Mouse (Mus musculus): ENCODE results near the gene Chpf. TPM values are rescaled to one million over a fixed set of nuclear protein-coding genes. Genes with fewer than 3 reads are reported as not detected.

Chpf gene
- total RNA-seq, 2 experiments from 2014 or later, result 1.2 to 3.1 TPM

- ATAC-seq (replicated peaks; ENCODE audit: low FRiP score, low TSS enrichment, poor library complexity, severe bottlenecking), result peak; percentile 61
Measured at GRCm38 (mm10) chr1:75467215-75467927, 11.7 kb downstream of the Chpf start.

- peak; percentile 81 for ATAC-seq (replicated peaks; ENCODE audit: low FRiP score, low TSS enrichment, poor library complexity, severe bottlenecking)
Measured at GRCm38 (mm10) chr1:75463652-75464204, 15.4 kb downstream of the Chpf start.

GRCm38 (mm10) chr1:75462636-75463035 is 16.5 kb downstream of the Chpf start:
- ATAC-seq (replicated peaks; ENCODE audit: low FRiP score, low TSS enrichment, poor library complexity, severe bottlenecking), result peak; percentile 60

- ATAC-seq (replicated peaks; ENCODE audit: low FRiP score, low TSS enrichment, poor library complexity, severe bottlenecking), result no peak
Measured at GRCm38 (mm10) chr1:75460297-75460696, 18.8 kb downstream of the Chpf start.

GRCm38 (mm10) chr1:75458789-75459684 is 20.1 kb downstream of the Chpf start:
- no peak for ATAC-seq (replicated peaks; ENCODE audit: low FRiP score, low TSS enrichment, poor library complexity, severe bottlenecking)

- 0 out of 2 replicates have a peak, but pooled peaks have one; percentile 26 for ATAC-seq (replicated peaks; ENCODE audit: low FRiP score, low TSS enrichment, poor library complexity, severe bottlenecking)
Measured at GRCm38 (mm10) chr1:75458025-75458788, 20.9 kb downstream of the Chpf start.

- ATAC-seq (replicated peaks; ENCODE audit: low FRiP score, low TSS enrichment, poor library complexity, severe bottlenecking), result no peak
Measured at GRCm38 (mm10) chr1:75457710-75458024, 21.4 kb downstream of the Chpf start.

GRCm38 (mm10) chr1:75456746-75457564 is 22.2 kb downstream of the Chpf start:
- 0 out of 2 replicates have a peak, but pooled peaks have one; percentile 22 for ATAC-seq (replicated peaks; ENCODE audit: low FRiP score, low TSS enrichment, poor library complexity, severe bottlenecking)

GRCm38 (mm10) chr1:75455948-75456347 is 23.2 kb downstream of the Chpf start:
- no peak for ATAC-seq (replicated peaks; ENCODE audit: low FRiP score, low TSS enrichment, poor library complexity, severe bottlenecking)

GRCm38 (mm10) chr1:75455433-75455832 is 23.7 kb downstream of the Chpf start:
- no peak for ATAC-seq (replicated peaks; ENCODE audit: low FRiP score, low TSS enrichment, poor library complexity, severe bottlenecking)

GRCm38 (mm10) chr1:75451900-75452299 is 27.2 kb downstream of the Chpf start:
- no peak for ATAC-seq (replicated peaks; ENCODE audit: low FRiP score, low TSS enrichment, poor library complexity, severe bottlenecking)

GRCm38 (mm10) chr1:75450314-75451005 is 28.6 kb downstream of the Chpf start, which contains the start of gene Asic4:
Gene Asic4 (plus strand): TSS chr1:75450436.
- ATAC-seq (replicated peaks; ENCODE audit: low FRiP score, low TSS enrichment, poor library complexity, severe bottlenecking), result peak; percentile 80

GRCm38 (mm10) chr1:75449377-75450135 is 29.6 kb downstream of the Chpf start:
- ATAC-seq (replicated peaks; ENCODE audit: low FRiP score, low TSS enrichment, poor library complexity, severe bottlenecking), result no peak

- ATAC-seq (replicated peaks; ENCODE audit: low FRiP score, low TSS enrichment, poor library complexity, severe bottlenecking), result no peak
Measured at GRCm38 (mm10) chr1:75448937-75449336, 30.2 kb downstream of the Chpf start.

- no peak for ATAC-seq (replicated peaks; ENCODE audit: low FRiP score, low TSS enrichment, poor library complexity, severe bottlenecking)
Measured at GRCm38 (mm10) chr1:75448052-75448431, 31.1 kb downstream of the Chpf start.

- no peak for ATAC-seq (replicated peaks; ENCODE audit: low FRiP score, low TSS enrichment, poor library complexity, severe bottlenecking)
Measured at GRCm38 (mm10) chr1:75447265-75448051, 31.6 kb downstream of the Chpf start.

- no peak for ATAC-seq (replicated peaks; ENCODE audit: low FRiP score, low TSS enrichment, poor library complexity, severe bottlenecking)
Measured at GRCm38 (mm10) chr1:75446656-75447055, 32.5 kb downstream of the Chpf start.
